Mouse (Mus musculus): ENCODE results near the gene Slc3a1. TPM values are rescaled to one million over a fixed set of nuclear protein-coding genes. Genes with fewer than 3 reads are reported as not detected.

The Slc3a1 gene
- polyA plus RNA-seq, 1 experiment from 2014 or later, result 1.0 TPM

DNA sequence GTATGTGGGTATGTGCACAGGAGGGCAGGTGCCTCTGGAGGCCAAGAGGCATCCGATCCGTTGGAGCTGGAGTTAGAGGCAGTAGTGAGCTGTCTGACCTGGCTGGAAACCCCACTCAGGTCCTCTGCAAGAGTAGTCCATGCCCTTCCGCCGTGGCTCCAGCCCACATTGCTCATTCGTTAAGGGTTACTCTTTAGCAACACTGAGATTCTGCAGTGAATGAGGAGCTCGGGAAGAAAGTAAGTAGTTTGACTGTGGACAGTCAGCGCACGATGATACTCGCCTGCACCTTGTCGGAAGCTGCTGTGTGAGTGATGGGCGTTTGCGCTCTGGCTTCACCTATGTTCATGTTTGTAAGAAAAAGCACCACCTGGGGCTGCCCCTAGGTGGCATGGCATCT, 17.0 kb downstream of the Slc3a1 start:
- Histone ChIP-seq H3K4me3 (ENCODE audit: low read depth, low read length) (no peak overlapping the region), H3K27me3 (ENCODE audit: control insufficient read depth, insufficient read depth, low read length) (no peaks in the 10 kb centered on the region), H3K27ac (replicated peaks) (no peak overlapping the region), H3K9ac (ENCODE audit: low read length) (no peak overlapping the region), H3K4me2 (replicated peaks; ENCODE audit: low read depth) (no peak overlapping the region), H3K9me3 (ENCODE audit: control insufficient read depth, low read length) (no peaks in the 10 kb centered on the region), H3K36me3 (ENCODE audit: control insufficient read depth, insufficient read depth, low read length) (no peaks in the 10 kb centered on the region), H3K4me1 (replicated peaks; ENCODE audit: control insufficient read depth, insufficient read depth) (no peaks in the 10 kb centered on the region)
- DNase-seq (ENCODE audit: low spot score) (no peak), ATAC-seq (ENCODE audit: low FRiP score, low TSS enrichment) (no peak)
- TF ChIP-seq CTCF (IDR thresholded peaks at IDR 0.05; ENCODE audit: low read depth), result peak; percentile 27; the same call in 1 of the 2 replicates
- TF ChIP-seq EP300 (optimal IDR thresholded peaks at IDR 0.05), result no peak
- WGBS, result 80% methylated on average over 12 of the region's 12 CpGs

DNA sequence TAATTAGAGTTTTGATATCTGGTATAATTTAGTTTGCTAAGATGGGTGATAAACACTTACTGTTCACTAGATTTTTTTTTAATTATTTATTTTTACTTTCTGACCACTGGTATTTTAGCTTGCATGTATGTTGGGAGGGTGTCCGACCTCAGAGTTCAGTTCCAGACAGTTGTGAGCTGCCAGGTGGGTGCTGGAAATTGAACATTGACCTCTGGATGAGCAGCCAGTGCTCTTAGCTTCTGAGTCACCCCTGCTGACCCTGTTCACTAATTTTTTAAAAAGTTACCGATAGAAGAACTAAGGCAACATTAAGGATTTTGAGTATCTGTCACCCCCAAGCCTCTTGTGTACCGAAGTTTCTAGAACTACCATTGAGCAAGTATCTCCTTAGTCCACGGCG, 20.2 kb downstream of the Slc3a1 start:
- no peak overlapping the region for H3K27ac ChIP-seq (replicated peaks)
- H3K36me3 ChIP-seq (ENCODE audit: control insufficient read depth, insufficient read depth, low read length), result no peaks in the 10 kb centered on the region
- H3K9ac ChIP-seq (ENCODE audit: low read length), result no peak overlapping the region
- ATAC-seq (ENCODE audit: low FRiP score, low TSS enrichment) (no peak), DNase-seq (ENCODE audit: low spot score) (no peak)
- 89% methylated on average over 5 of the region's 5 CpGs for WGBS
- H3K4me2 ChIP-seq (replicated peaks; ENCODE audit: low read depth), result no peak overlapping the region
- no peak for TF ChIP-seq CTCF (IDR thresholded peaks at IDR 0.05; ENCODE audit: low read depth)
- TF ChIP-seq EP300 (optimal IDR thresholded peaks at IDR 0.05), result no peak
- H3K4me1 ChIP-seq (replicated peaks; ENCODE audit: control insufficient read depth, insufficient read depth), result no peaks in the 10 kb centered on the region
- H3K4me3 ChIP-seq (ENCODE audit: low read depth, low read length), result no peak overlapping the region
- H3K27me3 ChIP-seq (ENCODE audit: control insufficient read depth, insufficient read depth, low read length), result no peaks in the 10 kb centered on the region
- no peaks in the 10 kb centered on the region for H3K9me3 ChIP-seq (ENCODE audit: control insufficient read depth, low read length)

DNA sequence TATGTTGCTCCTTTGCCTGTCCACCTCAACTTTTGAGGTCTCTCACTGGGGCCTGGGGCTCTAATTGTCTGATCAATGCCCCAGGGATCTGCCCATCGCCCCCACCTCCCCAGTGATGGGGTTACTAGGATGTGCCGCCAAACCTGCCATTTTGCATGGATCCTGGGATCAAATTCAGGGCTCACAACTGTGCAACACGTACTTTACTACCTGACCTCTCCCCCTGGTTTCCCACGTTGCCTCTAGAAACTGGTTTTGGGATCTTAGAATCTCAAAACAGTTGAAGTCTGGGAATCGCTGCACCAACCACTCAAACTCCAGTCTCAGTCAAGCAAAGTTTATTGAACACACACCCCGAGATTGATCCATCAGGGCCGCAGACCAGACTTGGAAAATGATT, 30.1 kb downstream of the Slc3a1 start:
- Histone ChIP-seq H3K36me3 (ENCODE audit: control insufficient read depth, insufficient read depth, low read length) (no peaks in the 10 kb centered on the region), H3K4me2 (replicated peaks; ENCODE audit: low read depth) (no peak overlapping the region), H3K9me3 (ENCODE audit: control insufficient read depth, low read length) (no peaks in the 10 kb centered on the region), H3K4me3 (ENCODE audit: low read depth, low read length) (no peak overlapping the region), H3K27ac (replicated peaks) (no peak overlapping the region), H3K27me3 (ENCODE audit: control insufficient read depth, insufficient read depth, low read length) (no peaks in the 10 kb centered on the region), H3K4me1 (replicated peaks; ENCODE audit: control insufficient read depth, insufficient read depth) (no peaks in the 10 kb centered on the region), H3K9ac (ENCODE audit: low read length) (no peak overlapping the region)
- no peak for ATAC-seq (ENCODE audit: low FRiP score, low TSS enrichment)
- WGBS, result 91% methylated on average over 7 of the region's 7 CpGs
- TF ChIP-seq EP300 (optimal IDR thresholded peaks at IDR 0.05), result no peak
- TF ChIP-seq CTCF (IDR thresholded peaks at IDR 0.05; ENCODE audit: low read depth), result no peak
- DNase-seq (ENCODE audit: low spot score), result no peak

DNA sequence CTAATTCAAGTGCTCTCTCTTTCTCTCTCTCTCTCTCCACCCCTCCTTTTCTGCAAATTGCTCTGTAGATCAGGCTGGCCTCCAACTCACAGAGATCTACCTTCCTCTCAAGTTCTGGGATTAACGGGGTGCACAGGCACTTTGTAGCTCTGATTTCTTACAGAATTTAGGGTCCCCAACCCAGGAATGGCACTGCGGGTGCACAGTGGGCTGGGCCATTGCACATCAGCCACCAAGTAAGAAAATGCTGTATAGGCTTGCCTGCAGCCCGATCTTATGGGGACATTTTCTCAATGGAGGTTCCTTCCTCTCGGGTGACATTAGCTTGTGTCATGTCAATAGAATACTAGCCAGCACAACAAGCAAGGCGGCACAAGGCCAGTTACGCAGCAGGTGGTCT, 31.0 kb downstream of the Slc3a1 start:
- no peaks in the 10 kb centered on the region for H3K4me1 ChIP-seq (replicated peaks; ENCODE audit: control insufficient read depth, insufficient read depth)
- TF ChIP-seq CTCF (IDR thresholded peaks at IDR 0.05; ENCODE audit: low read depth) (no peak), EP300 (optimal IDR thresholded peaks at IDR 0.05) (no peak)
- H3K27me3 ChIP-seq (ENCODE audit: control insufficient read depth, insufficient read depth, low read length), result no peaks in the 10 kb centered on the region
- H3K27ac ChIP-seq (replicated peaks), result no peak overlapping the region
- no peak overlapping the region for H3K9ac ChIP-seq (ENCODE audit: low read length)
- DNase-seq (ENCODE audit: low spot score) (peak; percentile 5), ATAC-seq (ENCODE audit: low FRiP score, low TSS enrichment) (no peak)
- H3K9me3 ChIP-seq (ENCODE audit: control insufficient read depth, low read length), result no peaks in the 10 kb centered on the region
- H3K36me3 ChIP-seq (ENCODE audit: control insufficient read depth, insufficient read depth, low read length), result no peaks in the 10 kb centered on the region
- H3K4me3 ChIP-seq (ENCODE audit: low read depth, low read length), result no peak overlapping the region
- 92% methylated on average over 6 of the region's 6 CpGs for WGBS
- H3K4me2 ChIP-seq (replicated peaks; ENCODE audit: low read depth), result no peak overlapping the region

DNA sequence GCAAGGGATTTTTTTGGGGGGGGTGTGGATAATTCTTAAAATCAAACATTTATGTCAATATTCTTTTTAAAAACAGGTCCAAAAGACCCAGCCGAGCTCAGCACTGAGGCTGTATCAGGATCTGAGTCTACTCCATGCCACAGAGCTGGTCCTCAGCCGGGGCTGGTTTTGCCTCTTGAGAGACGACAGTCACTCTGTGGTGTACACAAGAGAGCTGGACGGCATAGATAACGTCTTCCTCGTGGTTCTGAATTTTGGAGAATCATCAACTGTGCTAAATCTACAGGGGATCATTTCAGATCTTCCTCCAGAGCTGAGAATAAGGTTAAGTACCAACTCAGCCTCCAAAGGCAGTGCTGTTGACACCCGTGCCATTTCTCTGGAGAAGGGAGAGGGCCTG, 35.4 kb downstream of the Slc3a1 start:
- H3K9ac ChIP-seq (ENCODE audit: low read length), result no peak overlapping the region
- DNase-seq (ENCODE audit: low spot score) (no peak), ATAC-seq (ENCODE audit: low FRiP score, low TSS enrichment) (no peak)
- H3K27me3 ChIP-seq (ENCODE audit: control insufficient read depth, insufficient read depth, low read length), result no peaks in the 10 kb centered on the region
- H3K4me3 ChIP-seq (ENCODE audit: low read depth, low read length), result no peak overlapping the region
- H3K9me3 ChIP-seq (ENCODE audit: control insufficient read depth, low read length), result no peaks in the 10 kb centered on the region
- H3K27ac ChIP-seq (replicated peaks), result no peak overlapping the region
- no peak overlapping the region for H3K4me2 ChIP-seq (replicated peaks; ENCODE audit: low read depth)
- TF ChIP-seq EP300 (optimal IDR thresholded peaks at IDR 0.05) (no peak), CTCF (IDR thresholded peaks at IDR 0.05; ENCODE audit: low read depth) (no peak)
- no peaks in the 10 kb centered on the region for H3K4me1 ChIP-seq (replicated peaks; ENCODE audit: control insufficient read depth, insufficient read depth)
- 90% methylated on average over 7 of the region's 7 CpGs for WGBS
- H3K36me3 ChIP-seq (ENCODE audit: control insufficient read depth, insufficient read depth, low read length), result peaks cover 13% of the 10 kb centered on the region

DNA sequence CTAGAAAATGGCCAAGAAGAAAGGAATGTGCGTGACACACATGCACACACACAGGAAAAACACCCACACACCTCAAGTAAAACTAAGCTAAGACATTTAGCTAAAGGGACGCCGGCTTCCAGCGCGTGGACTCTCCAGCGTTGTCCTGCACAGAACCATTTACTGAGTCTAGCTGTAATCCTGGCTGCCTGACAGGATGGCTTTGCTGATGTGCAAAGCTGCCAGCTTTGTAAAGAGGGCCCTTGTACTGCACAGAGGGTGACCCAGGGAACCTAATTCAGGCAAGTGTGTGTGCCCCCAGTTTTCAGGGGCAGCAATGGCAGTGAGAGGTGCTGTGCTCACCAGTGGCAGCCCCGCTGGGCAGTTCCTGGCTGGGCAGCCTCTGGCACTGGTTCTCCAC, 39.2 kb downstream of the Slc3a1 start:
- no peaks in the 10 kb centered on the region for H3K27me3 ChIP-seq (ENCODE audit: control insufficient read depth, insufficient read depth, low read length)
- TF ChIP-seq CTCF (IDR thresholded peaks at IDR 0.05; ENCODE audit: low read depth) (no peak), EP300 (optimal IDR thresholded peaks at IDR 0.05) (no peak)
- ATAC-seq (ENCODE audit: low FRiP score, low TSS enrichment), result no peak
- no peaks in the 10 kb centered on the region for H3K4me1 ChIP-seq (replicated peaks; ENCODE audit: control insufficient read depth, insufficient read depth)
- no peak overlapping the region for H3K27ac ChIP-seq (replicated peaks)
- H3K9ac ChIP-seq (ENCODE audit: low read length), result no peak overlapping the region
- H3K4me2 ChIP-seq (replicated peaks; ENCODE audit: low read depth), result no peak overlapping the region
- H3K4me3 ChIP-seq (ENCODE audit: low read depth, low read length), result no peak overlapping the region
- H3K36me3 ChIP-seq (ENCODE audit: control insufficient read depth, insufficient read depth, low read length), result peaks cover 24% of the 10 kb centered on the region
- 88% methylated on average over 7 of the region's 7 CpGs for WGBS
- H3K9me3 ChIP-seq (ENCODE audit: control insufficient read depth, low read length), result no peaks in the 10 kb centered on the region
- DNase-seq (ENCODE audit: low spot score), result no peak

All from stomach, postnatal 0 days (tissue).